In genomic region chr5:25666108-25666507, GRCm38 (mm10) we compare ENCODE assay signal across 8 mouse cellular contexts. TPM values are rescaled to one million over a fixed set of nuclear protein-coding genes. Genes with fewer than 3 reads are reported as not detected.
DNase-seq lines count a peak whose midpoint lies in the region; ATAC-seq and TF ChIP-seq lines count a peak whose summit lies in the region.

No protein-coding gene starts in this region.

- TF ChIP-seq CTCF in midbrain, postnatal 0 days (IDR thresholded peaks at IDR 0.05): no peak
- no peak for TF ChIP-seq CTCF in lung, adult 2 months (IDR thresholded peaks at IDR 0.05; ENCODE audit: insufficient read depth, low read length)

- peak; percentile 82 for ATAC-seq in forebrain, embryonic 11.5 days (replicated peaks; ENCODE audit: low FRiP score)
- no peak for ATAC-seq in midbrain, postnatal 0 days (ENCODE audit: low FRiP score)
- no peak; the same call in 1 of the 2 replicates for ATAC-seq in megakaryocyte, adult 5-6 weeks (ENCODE audit: poor library complexity, severe bottlenecking)

- WGBS in forebrain, embryonic 11.5 days: 21% methylated on average over 4 of the region's 4 CpGs
- 32% methylated on average over 4 of the region's 4 CpGs for WGBS in midbrain, postnatal 0 days
- WGBS in lung, adult 2 months: 57% methylated on average over 4 of the region's 4 CpGs

- DNase-seq in kidney, postnatal 4 days: peak; percentile 14 to 16
- DNase-seq in kidney, adult 18-20 months: no peak
- peak; percentile 66 for DNase-seq in forebrain, embryonic 11.5 days (ENCODE audit: low spot score)
- DNase-seq in layer of hippocampus, adult 8-10 months (ENCODE audit: low spot score in 2 of 2): peak; percentile 49 to 60
- peak; percentile 45 for DNase-seq in midbrain, postnatal 0 days (ENCODE audit: low spot score)
- DNase-seq in lung, adult 2 months: no peak
- DNase-seq in gastrocnemius, adult 8-10 months (ENCODE audit: low spot score in 2 of 2): no peak

- H3K4me1 ChIP-seq in forebrain, embryonic 11.5 days (replicated peaks; ENCODE audit: control insufficient read depth, insufficient read depth, low read length): no peaks in the 10 kb centered on the region; the same call in 1 of the 2 replicates
- no peaks in the 10 kb centered on the region for H3K4me1 ChIP-seq in midbrain, postnatal 0 days (ENCODE audit: insufficient read depth, low read length)
- no peaks in the 10 kb centered on the region for H3K4me1 ChIP-seq in lung, adult 2 months (ENCODE audit: control insufficient read depth, insufficient read depth, low read length)

- no peaks in the 10 kb centered on the region for H3K36me3 ChIP-seq in forebrain, embryonic 11.5 days (ENCODE audit: control insufficient read depth, insufficient read depth, low read length)
- H3K36me3 ChIP-seq in midbrain, postnatal 0 days (ENCODE audit: insufficient read depth, low read length): no peaks in the 10 kb centered on the region

- TF ChIP-seq POLR2A in lung, adult 2 months (IDR thresholded peaks at IDR 0.05; ENCODE audit: borderline replicate concordance, extremely low read depth, low read depth, low read length): no peak

- H3K27me3 ChIP-seq in forebrain, embryonic 11.5 days (ENCODE audit: control insufficient read depth, insufficient read depth, low read length): no peaks in the 10 kb centered on the region
- no peaks in the 10 kb centered on the region for H3K27me3 ChIP-seq in midbrain, postnatal 0 days (ENCODE audit: insufficient read depth, low read length)

- no peak overlapping the region for H3K4me2 ChIP-seq in forebrain, embryonic 11.5 days (ENCODE audit: low read depth, low read length, severe bottlenecking)
- H3K4me2 ChIP-seq in midbrain, postnatal 0 days (ENCODE audit: low read depth, low read length, poor library complexity, severe bottlenecking): no peak overlapping the region

- H3K27ac ChIP-seq in forebrain, embryonic 11.5 days (ENCODE audit: low read depth, low read length): no peak overlapping the region; the same call in 1 of the 2 replicates
- H3K27ac ChIP-seq in midbrain, postnatal 0 days (ENCODE audit: low read depth, low read length): no peak overlapping the region

- no peak overlapping the region for H3K4me3 ChIP-seq in forebrain, embryonic 11.5 days (ENCODE audit: low read depth, low read length)
- H3K4me3 ChIP-seq in midbrain, postnatal 0 days (ENCODE audit: low read depth, low read length): no peak overlapping the region
- H3K4me3 ChIP-seq in lung, adult 2 months (replicated peaks; ENCODE audit: extremely low read depth, low read depth, low read length): no peak overlapping the region

- no peak overlapping the region for H3K9ac ChIP-seq in forebrain, embryonic 11.5 days (ENCODE audit: low read length)
- H3K9ac ChIP-seq in midbrain, postnatal 0 days (replicated peaks; ENCODE audit: low read length, poor library complexity, severe bottlenecking): no peak overlapping the region

- H3K9me3 ChIP-seq in forebrain, embryonic 11.5 days (ENCODE audit: control insufficient read depth, low read length): no peaks in the 10 kb centered on the region
- no peaks in the 10 kb centered on the region for H3K9me3 ChIP-seq in midbrain, postnatal 0 days (ENCODE audit: low read length)

RNA-seq across cellular contexts. Expression of gene Xrcc2, which starts 39.5 kb away (rescaled TPM):
- polyA plus RNA-seq in forebrain, embryonic 11.5 days (2014; fragmentation: Nextera tagmentation; extraction: Ambion mirVana): 14.9 and 19.8 TPM in 2 replicates
- total RNA-seq in layer of hippocampus, adult 8-10 months (2022): 1 to 10 TPM; 5.9 to 9.2 (median 7.8) TPM
- 7.4 and 15.5 TPM in 2 replicates for total RNA-seq in midbrain, postnatal 0 days (2014; rRNA removed)
- 4.2 and 4.8 TPM in 2 replicates for polyA plus RNA-seq in midbrain, postnatal 0 days (2015; fragmentation: Nextera tagmentation; extraction: Ambion mirVana)
- 6.6 and 8.1 TPM in 2 replicates for total RNA-seq in megakaryocyte, adult 5-6 weeks (2015)
- total RNA-seq in megakaryocyte, adult 5-6 weeks (2017): 6.8 and 8.2 TPM in 2 replicates
- 2.8 and 3.8 TPM in 2 replicates for polyA plus RNA-seq in lung, adult 2 months (2012; rRNA removed)
- 1 to 10 TPM; 3.3 to 4.1 (median 3.9) TPM for total RNA-seq in gastrocnemius, adult 8-10 months (2022)

Comparison
In these comparisons a context has a peak if more than half of its experiments do, and no peak if none do; other contexts are left out.
1. DNase-seq: peak in kidney, postnatal 4 days (2 of 2), forebrain, embryonic 11.5 days (single experiment), layer of hippocampus, adult 8-10 months (2 of 2) and midbrain, postnatal 0 days (single experiment); none in kidney, adult 18-20 months (single experiment), lung, adult 2 months (single experiment) and gastrocnemius, adult 8-10 months (0 of 2).